ENCODE assay signal across 9 mouse cellular contexts in the genomic region with DNA sequence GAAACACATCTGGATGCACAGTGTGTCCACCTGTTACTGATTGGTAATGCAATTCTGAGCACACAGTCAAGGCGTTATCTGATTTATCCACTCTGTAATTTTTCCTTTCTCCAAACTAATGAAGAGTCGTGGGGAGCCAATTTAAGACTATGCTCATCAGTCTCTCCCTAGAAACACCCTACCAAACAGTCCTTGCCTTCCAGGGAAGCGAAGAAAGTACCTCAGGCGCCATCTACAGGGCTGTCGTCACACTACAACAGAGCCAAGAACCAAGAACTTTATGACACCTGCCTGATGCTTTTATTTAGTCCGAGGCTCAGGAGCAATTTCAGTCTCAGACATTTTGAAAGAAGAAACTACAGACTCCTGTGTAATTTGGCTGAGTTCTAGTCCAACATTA. TPM values are rescaled to one million over a fixed set of nuclear protein-coding genes. Genes with fewer than 3 reads are reported as not detected.
DNase-seq lines count a peak whose midpoint lies in the region; ATAC-seq lines count a peak whose summit lies in the region.
"Had no signal": no experiment of that assay in that cellular context is flagged by ENCODE, and none has a peak within 500 bp of the region (broad histone marks: within the 10 kb centered on the region; RNA-seq: fewer than 3 reads in every experiment).

No protein-coding gene starts in this region.

- no peak overlapping the region for H3K4me3 ChIP-seq in limb, embryonic 10.5 days
- H3K4me3 ChIP-seq in neural tube, embryonic 15.5 days (replicated peaks): no peak overlapping the region
- H3K4me3 ChIP-seq: megakaryocyte, embryonic 14.5 days had no signal

- no peak overlapping the region for H3K27ac ChIP-seq in limb, embryonic 10.5 days
- no peak overlapping the region for H3K27ac ChIP-seq in neural tube, embryonic 15.5 days (replicated peaks)

- H3K4me1 ChIP-seq in limb, embryonic 10.5 days: no peaks in the 10 kb centered on the region
- H3K4me1 ChIP-seq in neural tube, embryonic 15.5 days: peaks cover 2% of the 10 kb centered on the region; the same call in 1 of the 2 replicates
- H3K4me1 ChIP-seq: megakaryocyte, embryonic 14.5 days had no signal

- no peaks in the 10 kb centered on the region for H3K36me3 ChIP-seq in limb, embryonic 10.5 days
- no peaks in the 10 kb centered on the region for H3K36me3 ChIP-seq in neural tube, embryonic 15.5 days

- no peak overlapping the region for H3K4me2 ChIP-seq in neural tube, embryonic 15.5 days

- no peaks in the 10 kb centered on the region for H3K9me3 ChIP-seq in limb, embryonic 10.5 days (replicated peaks)
- no peaks in the 10 kb centered on the region for H3K9me3 ChIP-seq in neural tube, embryonic 15.5 days (replicated peaks)
- H3K9me3 ChIP-seq: megakaryocyte, embryonic 14.5 days had no signal

- WGBS in limb, embryonic 10.5 days: 10% methylated on average over 6 of the region's 6 CpGs
- WGBS in neural tube, embryonic 15.5 days: 11% methylated on average over 6 of the region's 6 CpGs

- H3K27me3 ChIP-seq in limb, embryonic 10.5 days (ENCODE audit: low read depth, poor library complexity, severe bottlenecking): peaks cover 8% of the 10 kb centered on the region
- H3K27me3 ChIP-seq in neural tube, embryonic 15.5 days (replicated peaks): no peaks in the 10 kb centered on the region; the same call in 1 of the 2 replicates

- no peak overlapping the region for H3K9ac ChIP-seq in neural tube, embryonic 15.5 days (replicated peaks)

- DNase-seq in left cerebral cortex, adult 18-20 months (ENCODE audit: low spot score in 2 of 2): peak; percentile 70 to 71
- no peak for DNase-seq in left cerebral cortex, adult 11 months (ENCODE audit: low spot score)
- peak; percentile 70 for DNase-seq in R1 (ENCODE audit: low read depth, low spot score)
- DNase-seq in embryo, embryonic 10.5 days (ENCODE audit: low spot score): peak; percentile 76
- DNase-seq in limb, embryonic 10.5 days (ENCODE audit: low spot score): peak; percentile 61
- DNase-seq in Muller cell, postnatal 12 days (ENCODE audit: inconsistent ontology term): no peak

- peak; percentile 65 to 69; a peak in 3 of 4 replicates for ATAC-seq in hematopoietic stem cell, adult 5-6 weeks (replicated peaks in 1 of 2; ENCODE audit: insufficient read depth in 1 of 2, low FRiP score in 2 of 2, low TSS enrichment in 1 of 2, low read depth in 1 of 2, poor library complexity in 2 of 2, severe bottlenecking in 2 of 2)
- peak; percentile 66 for ATAC-seq in neural tube, embryonic 15.5 days (ENCODE audit: low FRiP score)

RNA-seq across cellular contexts. Expression of a gene that starts 6.1 kb away (rescaled TPM):
- total RNA-seq in left cerebral cortex, adult 18-20 months (2021): 1 to 10 TPM in 1 of 2 experiments, under 1 TPM in 1; 0.75 to 1.7 TPM
- not detected in 2 replicates for total RNA-seq in hematopoietic stem cell, adult 5-6 weeks (2017)
- 0.38 and 0.56 TPM in 2 replicates for polyA plus RNA-seq in limb, embryonic 10.5 days (2016; fragmentation: Nextera tagmentation; extraction: Ambion mirVana)
- polyA plus RNA-seq in neural tube, embryonic 15.5 days (2015; fragmentation: Nextera tagmentation; extraction: Ambion mirVana): 5.3 TPM in 2 replicates

Comparison
In these comparisons a context has a peak if more than half of its experiments do, and no peak if none do; other contexts are left out.
1. DNase-seq: peak in left cerebral cortex, adult 18-20 months (2 of 2), R1 (single experiment), embryo, embryonic 10.5 days (single experiment) and limb, embryonic 10.5 days (single experiment); none in left cerebral cortex, adult 11 months (single experiment) and Muller cell, postnatal 12 days (single experiment).